Mouse (Mus musculus): ENCODE measurements around the gene Hinfp. TPM values are rescaled to one million over a fixed set of nuclear protein-coding genes. Genes with fewer than 3 reads are reported as not detected.
"Not testable (repeated sequence)": the region's sequence is repeated elsewhere in the genome, so short reads cannot be mapped to it uniquely, and the experiment has no call there.

Hinfp gene
- polyA plus RNA-seq, 1 experiment from 2014 or later, result 29.1 TPM

DNA sequence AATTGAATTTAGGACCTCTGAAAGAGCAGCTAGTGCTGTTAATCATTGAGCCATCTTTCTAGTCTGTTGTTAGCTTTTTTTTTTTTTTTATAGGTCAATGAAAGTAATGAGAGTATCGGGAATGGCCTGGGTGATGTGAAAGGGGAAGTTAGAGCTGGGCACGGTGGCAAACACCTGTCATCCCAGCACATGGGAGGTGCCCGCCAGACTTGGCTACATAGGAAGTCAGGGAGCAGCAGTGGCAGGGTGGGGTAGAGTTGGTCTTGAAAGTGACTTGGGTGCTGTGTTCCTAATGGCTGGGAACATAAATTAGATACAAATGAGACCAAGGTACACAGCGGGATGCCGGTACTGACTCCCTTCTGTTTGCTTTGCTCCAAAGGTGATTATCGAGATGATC lies 25.3 kb upstream of the Hinfp start:
- Histone ChIP-seq H3K4me1 (replicated peaks) (peaks cover 11% of the 10 kb centered on the region), H3K9ac (replicated peaks) (no peak overlapping the region), H3K27ac (no peak overlapping the region), H3K4me2 (no peak overlapping the region), H3K4me3 (replicated peaks) (no peak overlapping the region), H3K27me3 (no peaks in the 10 kb centered on the region), H3K36me3 (peaks cover 57% of the 10 kb centered on the region), H3K9me3 (no peaks in the 10 kb centered on the region)
- WGBS, result 93% methylated on average over 6 of the region's 6 CpGs
- no peak for ATAC-seq (ENCODE audit: insufficient number of reproducible peaks, insufficient read depth, low FRiP score, low TSS enrichment, low read depth)

DNA sequence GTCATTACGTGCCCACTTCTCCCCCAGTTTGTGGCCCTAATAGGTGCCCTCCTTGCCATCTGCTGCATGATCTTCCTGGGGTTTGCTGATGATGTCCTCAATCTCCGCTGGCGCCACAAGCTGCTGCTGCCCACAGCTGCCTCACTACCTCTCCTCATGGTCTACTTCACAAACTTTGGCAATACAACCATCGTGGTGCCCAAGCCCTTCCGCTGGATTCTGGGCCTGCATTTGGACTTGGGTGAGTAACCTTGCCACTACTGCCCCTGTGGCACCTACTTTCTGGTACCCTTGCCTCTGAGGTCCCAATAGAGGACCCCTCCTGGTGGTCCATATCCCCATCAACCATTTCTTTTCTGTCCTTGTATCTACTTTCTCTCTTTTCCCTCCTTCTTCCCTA lies 22.5 kb upstream of the Hinfp start:
- 88% methylated on average over 5 of the region's 5 CpGs for WGBS

DNA sequence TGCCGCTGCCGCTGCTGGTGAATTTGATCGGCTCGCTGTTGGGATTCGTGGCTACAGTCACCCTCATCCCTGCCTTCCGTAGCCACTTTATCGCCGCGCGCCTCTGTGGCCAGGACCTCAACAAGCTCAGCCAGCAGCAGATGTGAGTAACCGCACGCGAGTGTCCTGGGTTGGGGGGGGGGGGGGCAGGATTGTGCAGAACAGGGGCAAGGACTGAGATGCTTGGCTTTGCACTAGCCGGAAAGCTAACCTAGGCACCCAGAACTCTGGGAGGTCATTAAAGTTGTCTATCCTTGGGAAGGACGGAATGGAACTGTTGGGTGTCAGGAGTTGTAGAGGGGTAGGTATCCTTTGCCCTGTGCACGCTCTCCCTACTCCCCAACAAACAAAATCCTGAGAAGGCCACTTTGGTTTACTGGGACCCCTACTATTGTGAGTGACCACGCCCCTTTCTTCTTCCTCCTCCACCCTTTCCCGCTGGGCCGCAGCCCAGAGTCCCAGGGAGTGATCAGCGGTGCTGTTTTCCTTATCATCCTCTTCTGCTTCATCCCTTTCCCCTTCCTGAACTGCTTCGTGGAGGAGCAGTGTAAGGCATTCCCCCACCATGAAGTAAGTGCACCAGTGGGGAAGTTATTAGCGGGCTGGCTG lies 21.7 kb upstream of the Hinfp start:
- WGBS, result 1% methylated on average over 22 of the region's 22 CpGs
- Histone ChIP-seq H3K9ac (replicated peaks) (peak overlapping the region; percentile 88), H3K4me1 (replicated peaks) (peaks cover 13% of the 10 kb centered on the region), H3K27ac (peak overlapping the region; percentile 95), H3K36me3 (peaks cover 38% of the 10 kb centered on the region), H3K4me3 (replicated peaks) (peak overlapping the region; percentile 75), H3K27me3 (no peaks in the 10 kb centered on the region), H3K9me3 (no peaks in the 10 kb centered on the region), H3K4me2 (peak overlapping the region; percentile 79)
- ATAC-seq (ENCODE audit: insufficient number of reproducible peaks, insufficient read depth, low FRiP score, low TSS enrichment, low read depth), result 0 out of 2 replicates have a peak, but pooled peaks have one; percentile 34

More for the DNA sequence above, 22.5 kb upstream of the Hinfp start:
- Histone ChIP-seq H3K36me3 (peaks cover 46% of the 10 kb centered on the region), H3K27me3 (no peaks in the 10 kb centered on the region), H3K4me3 (replicated peaks) (peak overlapping the region; percentile 75), H3K9me3 (no peaks in the 10 kb centered on the region), H3K4me1 (replicated peaks) (peaks cover 13% of the 10 kb centered on the region), H3K4me2 (peak overlapping the region; percentile 79), H3K27ac (no peak overlapping the region), H3K9ac (replicated peaks) (peak overlapping the region; percentile 88; the same call in 1 of the 2 replicates)
- no peak for ATAC-seq (ENCODE audit: insufficient number of reproducible peaks, insufficient read depth, low FRiP score, low TSS enrichment, low read depth)

DNA sequence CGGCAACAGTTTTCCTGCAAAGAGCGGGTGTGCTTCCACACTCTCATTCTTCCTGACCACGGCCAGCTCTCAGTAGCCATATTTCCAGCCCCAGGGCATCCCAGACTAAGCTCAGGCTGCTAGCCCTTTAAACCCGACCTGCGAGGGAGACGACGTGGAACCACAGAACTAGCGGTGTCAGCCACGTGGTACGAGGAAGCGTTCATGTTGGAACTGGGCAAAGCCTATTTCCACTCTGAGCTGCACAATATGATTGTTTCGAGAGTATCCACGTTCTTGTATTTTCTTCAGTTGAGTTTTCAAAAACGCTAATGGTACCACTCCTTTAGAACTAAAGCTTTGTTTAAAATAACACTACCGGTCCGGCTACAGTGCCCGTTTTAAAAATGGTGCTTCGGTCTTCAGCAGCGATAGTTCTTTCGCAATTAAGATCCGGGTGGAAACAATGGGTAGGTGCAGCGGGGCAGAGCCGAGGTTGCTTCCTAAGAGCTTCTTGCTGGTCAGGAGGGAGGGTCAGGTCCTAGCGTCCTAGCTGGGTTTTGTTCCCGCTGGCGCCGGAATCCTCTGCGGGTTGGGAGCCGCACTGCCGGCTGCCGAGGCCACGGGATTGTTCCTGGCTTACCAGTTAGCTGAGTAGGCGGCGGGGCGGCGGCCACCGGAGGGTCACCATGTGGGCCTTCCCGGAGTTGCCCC lies 21.0 kb upstream of the Hinfp start:
- H3K27me3 ChIP-seq, result no peaks in the 10 kb centered on the region
- H3K9ac ChIP-seq (replicated peaks), result peak overlapping the region; percentile 88
- H3K9me3 ChIP-seq, result no peaks in the 10 kb centered on the region
- H3K27ac ChIP-seq, result peak overlapping the region; percentile 95
- H3K36me3 ChIP-seq, result peaks cover 31% of the 10 kb centered on the region
- peak overlapping the region; percentile 75 for H3K4me3 ChIP-seq (replicated peaks)
- peak; percentile 87 for ATAC-seq (ENCODE audit: insufficient number of reproducible peaks, insufficient read depth, low FRiP score, low TSS enrichment, low read depth)
- under 1% methylated on average over 38 of the region's 38 CpGs for WGBS
- peaks cover 13% of the 10 kb centered on the region for H3K4me1 ChIP-seq (replicated peaks)
- H3K4me2 ChIP-seq, result peak overlapping the region; percentile 79

DNA sequence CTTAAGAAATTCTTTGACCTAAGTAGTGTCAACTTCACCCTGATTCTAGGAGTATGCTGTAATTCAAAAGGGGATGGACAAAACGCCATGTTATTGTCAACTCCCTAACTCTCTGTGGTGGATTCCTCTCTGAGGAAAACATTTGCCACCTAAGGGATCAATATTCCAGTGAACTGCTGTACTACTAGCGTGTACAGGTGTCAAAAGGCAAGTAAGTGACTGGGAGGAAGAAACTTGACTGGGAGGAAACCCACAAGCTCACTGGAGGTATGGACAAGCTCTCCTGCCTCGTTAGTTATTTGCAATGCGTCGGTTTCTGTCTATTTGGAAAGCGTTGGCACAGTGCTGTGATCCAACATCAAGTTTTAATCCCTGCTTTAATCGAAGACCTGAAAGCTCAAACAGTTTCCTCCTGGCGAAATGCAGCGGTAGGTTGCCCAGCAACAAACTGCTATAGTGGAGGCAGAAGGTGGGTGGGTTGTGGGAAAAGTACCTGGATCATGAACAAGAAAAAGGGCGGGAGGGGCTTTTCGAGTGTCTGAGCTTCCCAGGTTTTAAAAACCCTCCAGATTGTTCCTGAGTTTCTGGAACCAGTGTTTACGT lies 20.4 kb upstream of the Hinfp start, which contains the start of gene Dpagt1:
TSS of gene Dpagt1 (plus strand) at position 252 of the 603 bp plus-strand sequence.
- no peaks in the 10 kb centered on the region for H3K9me3 ChIP-seq
- peaks cover 25% of the 10 kb centered on the region for H3K36me3 ChIP-seq
- no peaks in the 10 kb centered on the region for H3K27me3 ChIP-seq
- H3K4me1 ChIP-seq (replicated peaks), result peaks cover 14% of the 10 kb centered on the region
- peak within 1 kb of the TSS; percentile 88 for H3K9ac ChIP-seq (replicated peaks)
- ATAC-seq (ENCODE audit: insufficient number of reproducible peaks, insufficient read depth, low FRiP score, low TSS enrichment, low read depth), result no peak
- peak within 1 kb of the TSS; percentile 79 for H3K4me2 ChIP-seq
- H3K27ac ChIP-seq, result peak within 1 kb of the TSS; percentile 95
- peak within 1 kb of the TSS; percentile 75 for H3K4me3 ChIP-seq (replicated peaks)
- whole genome bisulfite sequencing, result 3% methylated on average over 12 of the region's 12 CpGs

DNA sequence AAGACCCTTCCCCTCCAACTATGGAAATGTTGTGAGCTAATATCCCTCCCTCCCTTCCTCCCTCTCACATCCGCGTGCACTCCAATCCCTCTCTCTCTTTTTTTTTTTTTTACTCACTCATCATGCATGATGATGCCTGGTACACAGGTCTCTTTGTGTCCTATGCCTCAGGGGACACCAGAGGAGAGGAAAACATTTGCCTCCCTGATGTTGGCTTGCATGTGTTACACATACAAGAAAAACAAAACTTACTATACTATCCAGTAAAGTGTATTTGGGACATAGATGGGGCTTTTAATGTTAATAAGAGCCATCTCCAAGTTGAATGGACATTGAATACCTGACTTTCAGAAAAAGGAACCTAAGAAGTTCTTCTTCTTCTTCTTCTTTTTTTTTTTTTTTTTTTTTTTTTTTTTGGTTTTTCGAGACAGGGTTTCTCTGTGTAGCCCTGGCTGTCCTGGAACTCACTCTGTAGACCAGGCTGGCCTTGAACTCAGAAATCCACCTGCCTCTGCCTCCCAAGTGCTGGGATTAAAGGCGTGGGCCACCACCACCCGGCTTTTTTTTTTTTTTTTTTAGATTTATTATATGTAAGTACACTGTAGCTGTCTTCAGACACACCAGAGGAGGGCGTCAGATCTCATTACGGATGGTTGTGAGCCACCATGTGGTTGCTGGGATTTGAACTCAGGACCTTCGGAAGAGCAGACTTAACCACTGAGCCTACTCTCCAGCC lies 19.7 kb upstream of the Hinfp start:
- Histone ChIP-seq H3K36me3 (peaks cover 18% of the 10 kb centered on the region), H3K27ac (peak overlapping the region; percentile 95), H3K4me2 (peak overlapping the region; percentile 79), H3K4me1 (replicated peaks) (peaks cover 19% of the 10 kb centered on the region), H3K4me3 (replicated peaks) (peak overlapping the region; percentile 75)
- not testable (repeated sequence) for ATAC-seq (ENCODE audit: insufficient number of reproducible peaks, insufficient read depth, low FRiP score, low TSS enrichment, low read depth); H3K9ac ChIP-seq (replicated peaks); H3K27me3 ChIP-seq; H3K9me3 ChIP-seq
- 77% methylated on average over 7 of the region's 8 CpGs for WGBS

DNA sequence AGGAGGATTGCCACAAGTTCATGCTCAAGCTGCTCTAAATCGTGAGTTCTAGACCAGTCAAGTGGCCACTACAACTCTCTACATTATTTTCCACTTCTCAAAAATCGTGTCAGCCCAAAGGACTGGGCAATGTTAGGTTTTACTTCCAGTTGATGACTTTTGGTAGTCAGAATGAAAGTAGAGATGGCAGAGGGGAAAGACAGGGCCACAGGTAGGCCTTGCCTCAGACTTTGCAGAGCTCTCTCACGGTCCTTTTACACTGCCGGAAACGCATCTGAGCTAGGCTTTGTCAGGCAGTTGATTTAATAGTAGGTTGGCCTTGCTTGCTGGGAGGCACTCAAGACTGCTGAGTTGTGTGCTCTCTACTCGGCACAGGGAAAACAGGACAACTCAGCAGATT lies 18.7 kb upstream of the Hinfp start:
- peaks cover 9% of the 10 kb centered on the region for H3K36me3 ChIP-seq
- H3K27ac ChIP-seq, result no peak overlapping the region
- H3K27me3 ChIP-seq, result no peaks in the 10 kb centered on the region
- no peak overlapping the region for H3K4me3 ChIP-seq (replicated peaks)
- H3K9ac ChIP-seq (replicated peaks), result no peak overlapping the region
- WGBS, result 79% methylated on average over 6 of the region's 6 CpGs
- no peaks in the 10 kb centered on the region for H3K9me3 ChIP-seq
- no peak overlapping the region for H3K4me2 ChIP-seq
- H3K4me1 ChIP-seq (replicated peaks), result peaks cover 23% of the 10 kb centered on the region
- ATAC-seq (ENCODE audit: insufficient number of reproducible peaks, insufficient read depth, low FRiP score, low TSS enrichment, low read depth), result no peak

DNA sequence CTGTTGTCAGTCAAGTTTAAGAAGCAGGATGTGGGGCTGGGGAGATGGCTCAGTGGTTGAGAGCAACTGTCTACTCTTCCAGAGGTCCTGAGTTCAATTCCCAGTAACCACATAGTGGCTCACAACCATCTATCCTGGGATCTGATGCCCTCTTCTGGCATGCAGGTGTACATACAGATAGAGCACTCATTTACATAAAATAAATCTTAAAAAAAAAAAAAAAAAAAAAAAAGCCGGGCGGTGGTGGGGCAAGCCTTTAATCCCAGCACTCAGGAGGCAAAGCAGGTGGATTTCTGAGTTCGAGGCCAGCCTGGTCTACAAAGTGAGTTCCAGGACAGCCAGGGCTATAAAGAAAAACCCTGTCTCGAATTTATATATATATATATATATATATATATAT lies 18.2 kb upstream of the Hinfp start:
- not testable (repeated sequence) for H3K4me3 ChIP-seq (replicated peaks); H3K4me2 ChIP-seq; H3K27me3 ChIP-seq; H3K9ac ChIP-seq (replicated peaks); ATAC-seq (ENCODE audit: insufficient number of reproducible peaks, insufficient read depth, low FRiP score, low TSS enrichment, low read depth); H3K36me3 ChIP-seq; H3K27ac ChIP-seq; H3K9me3 ChIP-seq
- peaks cover 28% of the 10 kb centered on the region for H3K4me1 ChIP-seq (replicated peaks)
- 79% methylated on average over 3 of the region's 4 CpGs for WGBS

DNA sequence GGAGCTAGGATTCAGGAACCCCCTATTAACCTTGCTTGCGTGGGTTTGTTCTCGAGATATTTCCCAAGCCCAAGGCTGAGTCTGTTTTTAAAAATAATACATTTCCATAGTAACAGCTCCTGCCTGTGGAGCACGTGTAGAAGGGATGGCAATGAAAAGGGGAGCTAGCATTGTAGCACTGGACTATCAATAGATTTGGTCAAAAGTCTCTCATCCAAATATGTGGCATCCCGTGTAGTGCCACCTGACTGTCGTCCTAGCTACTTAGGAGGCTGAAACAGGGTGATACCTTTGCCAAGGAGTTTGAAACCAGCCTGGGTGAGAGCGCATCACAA lies 15.3 kb upstream of the Hinfp start:
- ATAC-seq (ENCODE audit: insufficient number of reproducible peaks, insufficient read depth, low FRiP score, low TSS enrichment, low read depth), result no peak; the same call in 1 of the 2 replicates
- H3K9ac ChIP-seq (replicated peaks), result peak overlapping the region; percentile 51; the same call in 1 of the 2 replicates
- peaks cover 15% of the 10 kb centered on the region for H3K36me3 ChIP-seq
- 26% methylated on average over 6 of the region's 6 CpGs for WGBS
- H3K9me3 ChIP-seq, result no peaks in the 10 kb centered on the region
- peak overlapping the region; percentile 59; the same call in 1 of the 2 replicates for H3K27ac ChIP-seq
- no peaks in the 10 kb centered on the region for H3K27me3 ChIP-seq
- peak overlapping the region; percentile 89 for H3K4me3 ChIP-seq (replicated peaks)
- H3K4me1 ChIP-seq (replicated peaks), result peaks cover 24% of the 10 kb centered on the region
- peak overlapping the region; percentile 96 for H3K4me2 ChIP-seq

DNA sequence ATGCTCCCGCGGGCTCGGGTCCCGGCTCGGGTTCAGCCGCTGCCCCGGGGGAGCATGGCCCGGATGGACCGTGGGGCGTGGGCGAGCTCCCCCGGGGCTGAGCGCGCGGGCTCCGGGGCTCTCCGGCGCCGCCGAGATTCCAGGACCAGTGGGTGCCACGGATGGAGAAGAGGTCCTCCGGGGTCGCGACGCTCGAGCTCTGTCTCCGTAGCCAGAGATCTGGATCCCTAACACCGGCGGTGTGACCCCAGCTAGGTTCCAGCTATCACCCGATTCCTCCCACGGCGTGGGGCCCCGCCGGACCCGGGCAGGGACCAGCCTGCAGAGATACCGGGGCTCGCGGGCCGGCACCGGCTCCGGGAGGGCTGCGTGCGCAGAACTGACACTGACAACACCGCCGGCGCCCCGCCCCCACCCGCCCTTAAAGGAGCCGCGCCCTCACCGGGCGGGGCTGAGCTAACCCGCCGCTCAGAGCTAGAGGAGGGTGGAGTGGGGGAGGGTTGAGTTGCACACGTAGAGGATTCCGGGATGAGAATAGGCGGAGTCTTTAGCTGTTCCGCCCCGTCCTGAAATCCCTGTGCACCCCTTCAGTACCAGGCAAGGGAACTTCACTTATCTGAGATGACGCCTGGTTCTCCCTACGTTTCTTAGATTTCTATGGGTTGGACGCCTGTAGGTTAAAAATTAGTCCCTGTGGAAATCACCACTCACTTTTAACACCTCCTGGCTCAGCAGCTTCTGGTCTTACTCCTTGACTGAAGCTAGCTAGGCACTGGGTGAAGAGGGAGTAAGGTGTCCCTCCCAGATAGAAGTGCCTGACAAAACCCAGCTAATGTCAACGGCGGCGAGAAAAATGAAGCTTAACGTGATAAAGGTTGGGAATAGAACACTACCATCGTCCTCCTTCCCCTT lies 14.7 kb upstream of the Hinfp start, which contains the start of gene C2cd2l:
TSS of gene C2cd2l (minus strand) at position 399 of the 912 bp plus-strand sequence.
- Histone ChIP-seq H3K27ac (peak within 1 kb of the TSS; percentile 59; the same call in 1 of the 2 replicates), H3K36me3 (peaks cover 21% of the 10 kb centered on the region)
- under 1% methylated on average over 66 of the region's 67 CpGs for WGBS

More for the DNA sequence above, 14.7 kb upstream of the Hinfp start, which contains the start of gene C2cd2l:
- Histone ChIP-seq H3K9me3 (no peaks in the 10 kb centered on the region), H3K4me3 (replicated peaks) (peak within 1 kb of the TSS; percentile 89), H3K4me2 (peak within 1 kb of the TSS; percentile 96), H3K27me3 (no peaks in the 10 kb centered on the region), H3K4me1 (replicated peaks) (peaks cover 21% of the 10 kb centered on the region), H3K9ac (replicated peaks) (peak within 1 kb of the TSS; percentile 80)
- ATAC-seq (ENCODE audit: insufficient number of reproducible peaks, insufficient read depth, low FRiP score, low TSS enrichment, low read depth), result peak; percentile 95

All from limb, embryonic 12.5 days (tissue).